In the genomic region with DNA sequence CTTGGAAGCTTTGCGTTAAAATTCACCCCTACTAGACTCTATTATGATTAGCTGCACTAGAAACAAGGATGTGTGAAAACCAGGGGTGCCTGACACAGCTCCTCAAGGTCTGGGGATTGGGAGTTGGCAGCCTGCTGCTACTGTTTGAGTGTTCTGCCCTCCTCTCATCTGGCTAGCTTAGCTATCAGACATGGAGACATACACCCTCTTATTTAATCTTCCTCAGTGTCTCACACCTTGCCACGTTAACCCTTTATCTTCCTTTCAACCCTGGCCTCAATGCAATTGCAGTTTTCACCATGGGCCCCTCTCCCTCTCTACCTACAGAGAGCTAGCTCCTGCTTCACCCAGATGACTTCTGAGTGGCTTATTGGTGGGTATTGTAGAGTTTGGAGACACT, we compare ENCODE assay signal across 29 mouse cellular contexts.
"Had no signal": no experiment of that assay in that cellular context is flagged by ENCODE, and none has a peak within 500 bp of the region (broad histone marks: within the 10 kb centered on the region; RNA-seq: fewer than 3 reads in every experiment).

No protein-coding gene starts in this region.

- H3K9me3 ChIP-seq: limb, embryonic 10.5 days; limb, embryonic 12.5 days; limb, embryonic 13.5 days; limb, embryonic 15.5 days; liver, embryonic 13.5 days; liver, embryonic 15.5 days; lung, embryonic 15.5 days; midbrain, embryonic 10.5 days; midbrain, embryonic 12.5 days; midbrain, embryonic 13.5 days; midbrain, embryonic 15.5 days; neural tube, embryonic 12.5 days; neural tube, embryonic 13.5 days had no signal

- ATAC-seq: liver, postnatal 0 days; lung, postnatal 0 days; midbrain, embryonic 13.5 days; midbrain, embryonic 15.5 days; midbrain, embryonic 16.5 days had no signal

- DNase-seq: left cerebral cortex, postnatal 4 days; liver, embryonic 13.5 days; liver, postnatal 0 days; lung, adult 18-20 months; lung, adult 2 months; lung, embryonic 14.5 days; lung, postnatal 10 days; lung, postnatal 14 days; lung, postnatal 36 days; lung, postnatal 4 days; midbrain, embryonic 14.5 days had no signal

- H3K4me3 ChIP-seq: left cerebral cortex, adult 2 months; limb, embryonic 10.5 days; limb, embryonic 12.5 days; limb, embryonic 13.5 days; limb, embryonic 15.5 days; liver, embryonic 13.5 days; liver, embryonic 15.5 days; lung, embryonic 15.5 days; midbrain, embryonic 10.5 days; midbrain, embryonic 12.5 days; midbrain, embryonic 13.5 days; midbrain, embryonic 15.5 days; myocyte; neural tube, embryonic 12.5 days; neural tube, embryonic 13.5 days had no signal

- H3K27me3 ChIP-seq: limb, embryonic 12.5 days; limb, embryonic 13.5 days; limb, embryonic 15.5 days; lung, embryonic 15.5 days; midbrain, embryonic 12.5 days; midbrain, embryonic 13.5 days; midbrain, embryonic 15.5 days; neural tube, embryonic 12.5 days; neural tube, embryonic 13.5 days had no signal

- H3K27ac ChIP-seq: left cerebral cortex, adult 2 months; limb, embryonic 10.5 days; limb, embryonic 12.5 days; limb, embryonic 13.5 days; limb, embryonic 15.5 days; liver, embryonic 13.5 days; liver, embryonic 15.5 days; lung, embryonic 15.5 days; macrophage; midbrain, embryonic 10.5 days; midbrain, embryonic 12.5 days; midbrain, embryonic 13.5 days; midbrain, embryonic 15.5 days; neural tube, embryonic 12.5 days; neural tube, embryonic 13.5 days had no signal

- H3K36me3 ChIP-seq: limb, embryonic 10.5 days; limb, embryonic 12.5 days; limb, embryonic 13.5 days; limb, embryonic 15.5 days; liver, embryonic 13.5 days; liver, embryonic 15.5 days; lung, embryonic 15.5 days; midbrain, embryonic 10.5 days; midbrain, embryonic 12.5 days; midbrain, embryonic 13.5 days; midbrain, embryonic 15.5 days; neural tube, embryonic 12.5 days; neural tube, embryonic 13.5 days had no signal

- H3K4me2 ChIP-seq: limb, embryonic 12.5 days; limb, embryonic 13.5 days; limb, embryonic 15.5 days; liver, embryonic 13.5 days; liver, embryonic 15.5 days; lung, embryonic 14.5 days; lung, embryonic 15.5 days; midbrain, embryonic 11.5 days; midbrain, embryonic 12.5 days; midbrain, embryonic 13.5 days; midbrain, embryonic 15.5 days; neural tube, embryonic 12.5 days; neural tube, embryonic 13.5 days had no signal

- H3K9ac ChIP-seq: limb, embryonic 12.5 days; limb, embryonic 13.5 days; limb, embryonic 15.5 days; liver, embryonic 13.5 days; liver, embryonic 15.5 days; liver, postnatal 0 days; lung, embryonic 14.5 days; lung, embryonic 15.5 days; midbrain, embryonic 12.5 days; midbrain, embryonic 13.5 days; midbrain, embryonic 15.5 days; neural tube, embryonic 12.5 days; neural tube, embryonic 13.5 days had no signal

- H3K4me1 ChIP-seq: limb, embryonic 10.5 days; limb, embryonic 13.5 days; limb, embryonic 15.5 days; lung, embryonic 15.5 days; midbrain, embryonic 10.5 days; midbrain, embryonic 12.5 days; midbrain, embryonic 13.5 days; midbrain, embryonic 15.5 days; neural tube, embryonic 12.5 days; neural tube, embryonic 13.5 days had no signal
